In genomic region chr9:64183295-64183694, GRCm38 (mm10) we compare ENCODE assay signal across 2 mouse cellular contexts. TPM values are rescaled to one million over a fixed set of nuclear protein-coding genes. Genes with fewer than 3 reads are reported as not detected.
"Had no signal": no experiment of that assay in that cellular context is flagged by ENCODE, and none has a peak within 500 bp of the region (broad histone marks: within the 10 kb centered on the region; RNA-seq: fewer than 3 reads in every experiment).

No protein-coding gene starts in this region.

RNA-seq across cellular contexts. Expression of gene Uchl4, which starts 51.7 kb away (rescaled TPM):
- polyA plus RNA-seq: liver, adult 2 months; lung, adult 2 months had no signal
